Mouse (Mus musculus) erythroblast, embryonic 14.5 days (primary cell): Measurements from ENCODE around the gene Gmfb.

Experiments used
- GATA1 ChIP-seq: IDR thresholded peaks from 2 replicates; pipeline ENCODE4 v1.6.1; 2012; ENCODE audit warnings: low read length, inconsistent platforms, mixed read lengths
- TAL1 ChIP-seq: IDR thresholded peaks from 3 replicates; pipeline ENCODE4 v1.6.1; 2012; ENCODE audit warnings: low read length, inconsistent platforms, mixed read lengths

- no peak for TF ChIP-seq GATA1
- no peak for TF ChIP-seq TAL1
These were observed at the start of gene Gmfb for GRCm38 (mm10) chr14:46821873-46822716.
